Mouse (Mus musculus) MEL-GATA-1-ER (cell line): ENCODE measurements around the gene Pard3b.

Source experiments
- DNase-seq: peaks from one replicate; pipeline ENCODE4 v3.0.0-alpha.2; 2012; ENCODE audit warnings: low read depth; ENCODE audit errors: extremely low read depth

The Pard3b gene

DNA sequence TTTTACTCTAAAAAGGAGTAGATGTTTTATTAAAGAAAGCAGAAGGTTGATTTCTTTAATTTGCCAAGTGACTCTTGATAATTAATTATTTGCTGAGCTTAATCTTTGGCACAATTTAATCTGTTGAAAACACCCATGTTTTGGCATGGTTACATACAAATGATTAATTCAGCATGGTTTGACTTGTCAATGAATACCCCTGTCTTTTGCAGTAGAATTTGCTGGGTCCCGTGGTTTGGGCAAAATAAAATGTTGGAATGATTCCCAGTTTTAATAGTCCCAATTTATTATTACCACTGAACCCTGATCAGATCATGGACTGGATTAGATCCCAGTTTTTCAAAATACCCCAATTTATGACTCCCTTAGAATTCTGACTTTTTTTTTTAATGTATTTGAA, 808.2 kb downstream of the Pard3b start:
- DNase-seq, result no peak

DNA sequence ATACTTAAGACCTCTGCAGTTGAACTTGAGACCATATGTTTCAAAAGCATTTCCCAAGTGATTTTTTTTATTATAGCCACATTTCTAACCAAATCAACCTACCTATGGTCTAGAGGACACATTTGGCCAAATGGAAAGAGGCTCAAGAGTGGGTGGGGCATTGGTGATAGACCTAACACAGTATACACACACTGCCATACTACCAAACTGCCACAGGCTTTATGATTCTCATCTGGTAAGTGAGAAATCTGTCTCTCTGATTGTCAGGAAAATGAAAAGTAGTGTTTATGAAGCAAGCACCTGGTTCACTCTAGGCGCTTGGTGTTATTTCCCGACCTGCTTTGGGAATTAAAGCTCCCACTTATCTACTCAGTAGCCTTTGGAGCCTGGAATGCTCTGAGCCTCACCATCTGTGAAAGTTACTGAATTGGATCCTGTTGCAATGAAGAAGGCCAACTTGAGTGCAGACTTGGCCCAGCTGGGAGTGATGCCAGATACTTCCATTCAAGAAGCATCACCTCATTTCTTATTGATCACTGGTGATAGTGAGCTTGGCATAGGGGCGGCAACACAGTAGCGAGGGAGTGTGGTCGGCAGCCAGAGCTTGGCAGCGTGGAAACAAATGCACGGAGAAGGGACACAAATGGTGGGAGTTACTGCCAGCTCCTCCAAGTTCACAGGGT, 810.7 kb downstream of the Pard3b start:
- no peak for DNase-seq

DNA sequence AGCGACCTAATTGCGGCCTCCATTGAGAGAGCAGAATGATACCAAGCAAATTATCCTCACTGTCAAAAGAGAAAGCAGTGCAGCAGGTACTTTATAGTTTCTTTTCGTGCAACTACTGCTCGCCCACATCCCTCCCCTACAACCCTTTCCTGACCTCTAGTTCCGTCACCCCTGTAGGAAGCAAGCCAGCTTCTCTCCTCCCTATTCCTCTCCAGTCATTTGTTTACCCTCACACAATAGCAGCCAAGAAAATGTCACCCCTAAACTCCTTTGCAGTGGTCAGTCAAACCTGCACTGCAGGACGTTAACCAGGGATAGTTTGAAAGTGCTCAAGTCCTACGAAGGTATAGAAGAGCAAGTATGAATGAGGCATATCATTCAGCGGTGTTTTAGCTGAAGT, 826.9 kb downstream of the Pard3b start:
- DNase-seq, result no peak

DNA sequence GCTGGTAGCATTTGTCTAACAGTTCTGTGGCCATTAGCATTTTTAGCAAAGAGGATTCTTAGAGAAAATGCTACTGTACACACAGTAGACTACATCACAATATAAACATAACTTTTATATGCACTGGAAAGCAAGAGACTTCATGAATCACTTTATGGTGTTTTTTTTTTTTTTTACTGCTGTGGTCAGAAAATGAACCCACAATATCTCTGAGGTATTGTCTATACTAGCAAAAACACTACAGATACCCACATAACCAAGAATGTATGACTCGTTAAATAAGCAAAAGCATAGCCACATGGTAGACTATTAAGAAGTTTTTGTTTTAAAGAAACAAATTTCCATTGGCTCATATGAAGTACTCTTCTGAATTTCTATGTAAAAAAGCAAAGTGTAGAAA, 827.9 kb downstream of the Pard3b start:
- DNase-seq, result no peak

DNA sequence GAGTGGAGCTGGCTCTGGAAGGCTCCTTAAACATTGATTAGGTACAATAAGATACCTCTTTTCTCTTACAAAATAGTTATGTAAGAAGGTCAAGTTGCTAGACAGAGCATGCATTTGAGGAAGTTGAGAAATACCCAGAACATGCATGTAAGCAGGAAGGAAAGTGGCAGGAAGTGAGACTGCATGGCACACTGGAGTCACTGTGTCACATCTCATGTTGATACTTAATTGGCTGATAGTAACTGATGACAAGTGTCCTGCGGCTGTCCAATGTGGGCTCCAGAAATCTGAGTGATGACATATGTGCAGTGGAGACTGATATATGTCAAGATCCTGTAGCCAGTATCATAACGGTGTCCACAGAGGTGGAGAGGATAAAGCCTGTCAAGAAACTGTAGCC, 844.4 kb downstream of the Pard3b start:
- DNase-seq, result no peak

DNA sequence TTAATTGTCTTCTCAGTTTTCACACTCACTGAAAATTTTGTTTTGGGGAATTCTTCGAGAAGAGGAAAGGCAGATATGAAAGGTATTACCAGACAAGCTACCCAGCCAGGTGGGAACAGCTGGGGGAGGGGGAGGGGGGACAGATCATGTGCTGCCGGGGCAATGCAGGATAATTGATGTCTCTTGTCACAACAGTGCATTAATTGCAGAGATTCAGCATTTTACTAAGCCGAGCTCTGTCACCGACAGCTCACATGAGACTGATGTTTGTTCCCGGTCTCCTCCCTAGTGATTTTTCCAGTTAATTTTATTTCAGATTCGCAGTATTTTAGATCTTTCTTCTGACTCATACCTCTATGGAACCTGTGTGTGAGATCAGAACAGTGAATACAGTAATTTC, 850.2 kb downstream of the Pard3b start:
- DNase-seq, result no peak

DNA sequence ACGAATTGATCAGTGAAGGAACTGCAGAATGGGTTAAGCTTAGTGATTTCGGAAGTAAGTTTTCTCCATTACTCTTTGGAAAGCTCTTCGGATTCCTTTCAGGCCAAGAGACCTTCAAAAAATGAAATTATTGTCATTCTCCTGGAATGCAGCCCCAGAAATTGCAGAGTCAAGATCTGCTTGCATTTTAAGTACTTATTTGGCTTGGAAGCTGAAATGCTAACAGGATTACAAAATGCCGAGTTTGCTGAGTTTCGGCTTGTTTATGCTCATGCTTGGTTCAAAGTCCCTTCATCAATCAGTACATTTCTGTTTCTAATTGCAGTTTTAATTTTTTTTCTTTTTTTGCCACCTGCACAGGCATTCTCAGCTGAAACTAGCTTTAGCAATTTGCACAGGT, 860.5 kb downstream of the Pard3b start:
- no peak for DNase-seq

DNA sequence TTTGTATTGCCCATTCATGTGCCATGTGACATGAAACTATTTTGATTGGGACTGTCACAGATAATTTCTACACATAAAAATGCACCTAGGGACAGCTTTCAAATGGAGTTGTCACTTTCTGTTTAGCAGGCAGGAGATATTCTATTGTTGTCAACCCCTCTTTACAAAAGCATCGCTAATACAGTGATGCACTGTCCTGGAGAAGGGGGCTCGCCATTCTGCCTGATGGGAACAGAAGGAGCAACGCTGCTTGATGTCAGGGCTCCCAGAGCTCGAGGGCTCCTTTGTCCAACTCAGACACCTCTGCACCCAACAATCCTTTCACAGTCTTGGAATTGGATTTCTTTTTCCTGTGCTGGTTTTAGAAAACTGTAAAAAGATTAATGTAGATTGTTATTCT, 871.9 kb downstream of the Pard3b start:
- no peak for DNase-seq

DNA sequence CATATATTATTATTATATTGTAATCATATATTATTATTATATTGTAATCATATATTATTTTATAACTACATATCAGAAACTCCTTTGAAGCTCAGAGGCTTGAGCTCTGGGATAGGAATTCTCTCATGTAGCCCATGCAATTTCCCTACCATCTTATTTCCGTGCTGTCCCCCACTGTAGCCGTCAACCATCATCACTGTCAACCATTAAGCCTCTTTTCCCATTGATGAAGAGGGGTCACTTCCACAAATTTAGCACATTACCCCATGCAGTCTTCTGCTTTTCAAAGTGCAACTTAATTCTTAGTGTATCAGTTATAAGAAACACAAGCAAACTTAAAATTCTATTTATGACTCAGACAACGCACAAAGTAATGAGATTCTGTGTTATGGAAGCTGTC, 873.1 kb downstream of the Pard3b start:
- no peak for DNase-seq

DNA sequence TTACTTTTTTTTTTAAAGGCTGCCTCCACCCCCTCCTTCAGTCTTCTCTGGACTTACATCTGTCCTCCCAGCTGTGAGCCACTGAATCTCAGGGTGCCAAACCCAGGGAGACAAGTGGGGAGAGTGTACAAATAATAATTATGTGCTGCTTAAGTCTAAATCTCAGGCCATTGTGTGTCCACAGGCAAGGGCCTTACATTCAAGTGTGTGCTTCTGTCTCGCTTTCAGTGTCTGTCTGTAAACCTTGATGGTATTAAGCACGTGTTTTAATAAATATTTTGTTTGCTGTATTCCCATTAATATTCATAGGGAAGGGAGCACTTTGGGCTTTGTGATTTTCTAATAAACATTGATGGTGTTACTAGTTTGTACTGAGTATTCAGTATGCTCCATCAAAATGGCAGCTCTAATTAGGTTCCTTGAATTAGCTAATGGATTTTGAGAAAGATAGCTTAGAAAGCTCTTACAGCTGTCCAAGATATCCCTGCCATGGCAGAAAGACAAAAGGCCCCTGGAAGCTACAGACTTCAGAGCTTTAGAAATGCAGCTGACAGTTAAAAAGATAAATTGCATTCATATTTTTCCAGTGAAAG, 880.1 kb downstream of the Pard3b start:
- no peak for DNase-seq

DNA sequence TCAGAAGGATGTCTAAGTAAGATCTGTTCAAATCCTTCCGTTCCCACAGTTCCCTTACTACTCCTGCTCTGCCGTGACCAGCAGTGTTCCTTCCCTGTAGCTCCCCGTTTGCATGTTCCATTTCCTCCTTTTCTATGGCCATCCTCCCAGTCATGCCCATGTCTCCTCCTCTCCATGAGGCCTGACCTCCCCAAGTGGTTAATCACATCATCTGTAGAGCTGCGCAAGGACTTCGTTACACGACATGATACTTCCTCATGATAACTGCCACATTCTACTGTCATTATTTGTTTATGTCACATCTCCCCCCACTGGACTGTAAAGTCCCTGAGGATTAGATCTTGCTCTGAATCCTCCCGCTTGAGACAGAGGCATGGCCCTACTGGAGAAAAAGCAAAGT, 882.7 kb downstream of the Pard3b start:
- no peak for DNase-seq

DNA sequence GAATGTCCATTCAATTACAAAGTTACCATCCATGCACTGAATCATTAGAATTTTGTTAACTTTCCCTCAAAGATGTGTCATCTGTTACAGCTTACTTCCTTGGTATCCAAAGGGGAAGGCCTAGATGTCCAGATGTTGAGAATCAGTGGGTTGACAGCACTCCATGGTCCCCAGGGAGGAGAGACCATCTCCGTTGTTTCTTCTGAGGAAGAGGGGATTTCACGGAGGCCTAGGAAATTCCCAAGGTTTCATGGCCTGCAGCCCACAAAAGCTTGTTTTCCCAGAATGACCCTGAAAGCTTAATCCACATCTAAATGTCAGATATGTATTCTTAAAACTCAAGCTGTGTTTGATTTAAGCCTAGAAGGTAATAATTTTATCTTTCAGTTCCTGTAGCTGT, 884.1 kb downstream of the Pard3b start:
- no peak for DNase-seq

DNA sequence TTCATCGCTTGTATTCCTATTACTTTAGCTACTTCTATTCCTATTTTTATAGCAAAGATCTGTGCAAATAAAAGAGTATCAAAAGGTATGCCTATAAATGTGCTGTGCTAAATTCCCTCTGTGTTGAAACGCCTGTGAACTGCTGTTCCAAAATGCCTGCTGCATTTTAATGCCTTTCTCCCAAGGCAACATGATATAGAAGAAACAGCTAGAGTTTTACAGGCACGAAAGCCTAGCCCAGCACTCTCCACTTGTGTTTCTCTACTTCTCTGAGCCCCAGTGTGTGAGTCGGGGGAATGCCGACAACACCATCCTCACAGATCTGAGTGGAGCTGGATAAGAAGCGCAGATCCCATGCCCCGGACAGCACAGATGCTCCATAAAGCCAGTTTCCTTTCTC, 889.2 kb downstream of the Pard3b start:
- no peak for DNase-seq

DNA sequence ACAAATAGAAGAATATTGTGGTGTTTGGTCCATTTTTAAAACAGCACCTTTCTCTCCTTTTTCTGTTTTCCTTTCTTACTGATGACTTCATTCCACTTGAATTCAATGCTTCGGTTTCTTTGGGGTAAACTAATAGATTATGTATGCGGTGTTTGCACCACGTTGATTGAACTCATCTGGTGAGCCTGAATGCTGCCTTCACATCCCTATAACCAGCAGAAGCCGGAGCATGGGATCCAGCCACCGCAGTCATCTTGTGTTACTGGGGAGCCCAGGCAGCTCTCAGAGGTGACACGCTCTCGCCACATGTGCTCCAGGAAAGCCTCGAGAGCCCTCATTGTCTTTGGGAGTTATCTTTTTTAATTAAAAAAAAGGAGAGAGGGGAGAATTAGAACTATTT, 891.3 kb downstream of the Pard3b start:
- DNase-seq, result no peak

DNA sequence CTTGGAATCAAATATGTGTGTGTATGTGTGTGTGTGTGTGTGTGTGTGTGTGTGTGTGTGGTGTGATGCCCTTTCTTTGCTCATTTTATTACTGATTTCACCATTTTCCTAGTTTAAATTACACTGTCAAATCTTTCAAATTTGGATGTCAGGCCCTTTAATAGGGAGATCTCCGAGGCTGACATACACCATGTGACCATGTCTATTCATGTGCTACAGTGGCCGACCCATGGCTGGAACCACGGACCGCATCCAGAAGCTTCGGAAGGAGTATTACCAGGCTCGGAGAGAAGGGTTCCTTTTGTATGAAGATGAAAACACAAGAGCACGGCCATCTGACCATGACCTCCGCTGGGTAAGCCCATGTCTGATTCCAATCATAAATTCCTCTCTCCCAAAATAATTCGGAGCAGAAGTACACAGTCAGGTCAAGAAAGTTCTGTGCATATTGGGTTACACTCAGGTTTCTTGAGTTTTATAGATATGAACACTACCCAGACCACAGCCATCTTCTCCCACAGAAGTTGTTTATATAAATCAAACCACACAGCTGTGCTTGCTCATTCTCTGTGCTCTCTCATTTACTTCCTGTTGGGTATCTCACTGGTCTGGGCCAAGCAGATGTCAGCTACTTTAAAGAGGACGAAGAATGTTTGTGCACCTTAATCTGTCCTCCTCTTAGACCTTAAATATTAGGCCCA, 894.0 kb downstream of the Pard3b start:
- no peak for DNase-seq

DNA sequence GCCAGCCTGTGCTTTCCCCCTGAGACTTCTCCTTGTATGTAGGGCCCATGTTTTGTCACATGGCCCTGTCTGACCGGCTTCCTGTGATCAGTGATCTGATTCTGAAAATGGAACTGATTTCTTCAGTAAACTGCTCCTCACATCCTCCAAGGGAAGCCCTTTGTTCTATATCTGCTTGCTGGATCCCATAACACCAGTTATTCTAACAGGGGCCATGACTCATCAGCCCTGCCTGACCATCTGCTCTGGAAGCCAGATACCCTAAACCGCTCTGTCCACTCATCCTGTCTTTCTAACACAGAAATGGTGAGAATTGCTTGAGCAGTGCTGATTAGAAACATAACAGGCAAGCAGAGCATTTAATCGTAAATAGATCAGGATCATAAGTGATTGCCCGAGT, 910.3 kb downstream of the Pard3b start:
- no peak for DNase-seq

DNA sequence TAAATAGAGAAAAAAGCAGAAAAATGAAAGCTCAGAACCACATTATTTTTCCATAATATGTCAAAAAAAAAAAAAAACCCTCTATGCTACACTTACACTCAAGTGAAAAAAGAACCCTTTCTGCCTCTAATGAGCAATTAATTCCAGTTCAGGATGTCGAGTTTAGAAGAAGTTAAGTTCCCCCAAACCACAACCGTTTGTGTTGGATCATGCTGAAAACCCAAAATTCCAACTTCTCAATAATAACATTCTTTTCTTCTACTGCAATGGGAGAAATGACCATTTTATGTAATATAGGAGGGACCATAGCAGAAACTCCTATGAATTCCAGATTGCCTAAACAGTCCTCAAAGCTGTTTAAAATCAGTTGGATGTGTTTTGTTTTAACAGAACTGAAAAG, 911.9 kb downstream of the Pard3b start:
- DNase-seq, result no peak

DNA sequence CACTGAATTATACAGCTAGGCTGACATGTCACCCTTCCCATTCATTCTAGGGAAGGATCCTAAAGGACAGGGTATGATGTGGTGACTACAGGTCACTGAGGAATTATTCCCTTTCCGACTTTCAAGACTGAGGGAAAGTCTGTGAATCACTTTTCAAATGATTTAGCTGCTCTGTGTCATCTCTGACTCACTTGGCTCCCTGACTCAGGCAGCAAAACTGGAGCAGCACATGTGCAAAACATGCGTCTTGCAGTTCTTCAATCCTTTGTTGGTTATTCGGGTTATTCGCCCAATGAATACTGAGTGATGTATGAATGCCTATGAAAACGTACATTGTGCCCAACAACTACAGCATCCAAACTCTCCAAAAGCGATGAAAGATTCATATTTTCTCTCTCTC, 912.9 kb downstream of the Pard3b start:
- no peak for DNase-seq

DNA sequence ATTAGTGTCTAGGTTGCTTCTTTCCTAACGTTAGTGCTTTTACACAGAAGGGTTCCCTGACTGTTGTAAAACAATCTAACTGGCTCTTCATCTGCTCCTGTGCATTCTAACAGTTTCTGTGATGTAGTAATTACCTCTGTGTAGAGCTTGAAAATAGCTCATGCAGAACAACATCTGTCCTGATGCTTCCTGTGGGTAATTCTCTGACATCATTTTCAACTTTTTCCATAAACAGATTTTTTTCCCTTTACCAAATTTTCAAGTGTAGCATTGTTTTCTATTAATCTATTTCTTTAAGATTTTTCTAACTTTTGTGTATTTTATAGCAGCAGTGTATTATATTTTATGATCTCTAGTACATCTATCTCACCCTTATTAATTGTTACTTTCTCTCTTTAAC, 917.2 kb downstream of the Pard3b start:
- DNase-seq, result no peak

DNA sequence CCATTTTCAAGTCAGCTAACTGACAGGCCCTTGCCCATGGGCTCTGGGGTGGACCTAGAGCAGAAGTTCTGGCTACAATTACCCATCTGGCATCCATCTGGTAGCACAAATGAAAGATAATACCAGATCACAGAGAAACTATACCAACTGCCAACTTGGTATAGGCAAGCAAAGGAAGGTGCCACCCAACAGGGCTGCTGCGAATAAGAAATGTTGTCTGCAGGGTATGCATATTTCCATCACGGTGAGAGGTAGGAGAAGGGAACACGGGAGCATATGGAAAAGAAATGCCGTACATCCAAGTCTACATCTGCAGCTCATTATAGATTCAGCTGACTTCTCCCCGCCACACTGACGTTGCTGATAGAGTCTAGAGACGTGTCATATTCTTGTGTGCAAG, 924.4 kb downstream of the Pard3b start:
- DNase-seq, result no peak

DNA sequence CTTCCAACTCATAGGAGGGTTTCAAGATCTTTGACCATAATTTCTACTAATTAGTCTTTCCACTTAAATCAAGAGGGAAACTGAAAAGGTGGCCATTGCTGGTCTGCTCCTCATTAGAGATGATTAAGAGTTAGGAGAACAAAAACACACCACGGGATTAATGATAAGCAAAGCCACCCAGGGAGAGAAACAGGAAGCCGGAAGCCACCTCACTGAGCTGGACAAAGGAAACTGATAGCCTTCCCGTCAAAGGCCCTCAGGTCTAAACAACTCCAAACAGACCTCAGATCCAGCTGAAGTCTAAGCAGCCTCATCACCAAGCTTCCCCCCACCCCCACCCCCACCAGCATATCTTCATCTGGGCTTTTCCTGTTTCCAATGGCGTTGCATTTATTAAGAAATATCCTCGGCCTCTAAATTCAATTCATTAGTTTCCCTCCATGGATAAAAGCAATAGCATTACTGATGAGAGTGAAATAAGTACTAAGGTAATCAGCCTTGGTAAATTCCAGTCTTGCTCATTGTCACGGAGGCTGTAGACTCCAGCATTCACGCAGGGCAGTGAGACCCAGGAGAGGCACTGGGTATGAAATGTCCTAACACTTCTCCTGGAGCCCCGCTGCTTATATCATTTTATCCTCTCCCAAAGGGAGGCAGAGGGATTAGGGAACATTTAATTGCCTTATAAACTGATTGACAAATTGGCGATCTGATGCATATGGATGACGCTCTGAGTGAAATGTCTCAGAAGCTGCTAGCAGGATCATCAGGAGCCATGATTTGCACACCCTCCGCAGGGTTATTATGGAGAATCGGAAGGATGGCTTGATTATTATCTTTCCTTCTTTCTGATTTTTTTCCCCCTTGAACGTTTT, 925.9 kb downstream of the Pard3b start:
- no peak for DNase-seq
